Mouse (Mus musculus): ENCODE measurements around the gene Tmem136.

The Tmem136 gene

GRCm38 (mm10) chr9:43108081-43108480, 8.3 kb downstream of the Tmem136 start:
- no peak for DNase-seq (ENCODE audit: low read depth, low spot score)

- no peak for DNase-seq (ENCODE audit: low read depth, low spot score)
Observed at GRCm38 (mm10) chr9:43107555-43107954, 8.8 kb downstream of the Tmem136 start.

GRCm38 (mm10) chr9:43107187-43107517, 9.2 kb downstream of the Tmem136 start, which contains the start of gene Arhgef12:
TSS of gene Arhgef12 (minus strand) at chr9:43107239.
- DNase-seq (ENCODE audit: low read depth, low spot score), result no peak

- peak; percentile 64 for DNase-seq (ENCODE audit: low read depth, low spot score)
Observed at GRCm38 (mm10) chr9:43106426-43107186, 9.8 kb downstream of the Tmem136 start.

GRCm38 (mm10) chr9:43105664-43106361, 10.6 kb downstream of the Tmem136 start:
- DNase-seq (ENCODE audit: low read depth, low spot score), result peak; percentile 83

GRCm38 (mm10) chr9:43104873-43105663, 11.3 kb downstream of the Tmem136 start:
- DNase-seq (ENCODE audit: low read depth, low spot score), result no peak

- DNase-seq (ENCODE audit: low read depth, low spot score), result no peak
Observed at GRCm38 (mm10) chr9:43104526-43104872, 11.9 kb downstream of the Tmem136 start.

- DNase-seq (ENCODE audit: low read depth, low spot score), result no peak
Observed at GRCm38 (mm10) chr9:43103675-43104299, 12.6 kb downstream of the Tmem136 start.

GRCm38 (mm10) chr9:43102931-43103330, 13.4 kb downstream of the Tmem136 start:
- DNase-seq (ENCODE audit: low read depth, low spot score), result no peak

- no peak for DNase-seq (ENCODE audit: low read depth, low spot score)
Observed at GRCm38 (mm10) chr9:43101936-43102595, 14.3 kb downstream of the Tmem136 start.

GRCm38 (mm10) chr9:43098922-43099321, 17.4 kb downstream of the Tmem136 start:
- DNase-seq (ENCODE audit: low read depth, low spot score), result no peak

GRCm38 (mm10) chr9:43097801-43098557, 18.4 kb downstream of the Tmem136 start:
- no peak for DNase-seq (ENCODE audit: low read depth, low spot score)

- DNase-seq (ENCODE audit: low read depth, low spot score), result peak; percentile 85
Observed at GRCm38 (mm10) chr9:43096337-43096736, 20.0 kb downstream of the Tmem136 start.

GRCm38 (mm10) chr9:43094828-43095227, 21.5 kb downstream of the Tmem136 start:
- DNase-seq (ENCODE audit: low read depth, low spot score), result no peak

GRCm38 (mm10) chr9:43093803-43094202, 22.6 kb downstream of the Tmem136 start:
- DNase-seq (ENCODE audit: low read depth, low spot score), result no peak

GRCm38 (mm10) chr9:43085686-43086285, 30.6 kb downstream of the Tmem136 start:
- DNase-seq (ENCODE audit: low read depth, low spot score), result no peak

GRCm38 (mm10) chr9:43084496-43085362, 31.6 kb downstream of the Tmem136 start:
- DNase-seq (ENCODE audit: low read depth, low spot score), result no peak

GRCm38 (mm10) chr9:43083441-43084055, 32.8 kb downstream of the Tmem136 start:
- DNase-seq (ENCODE audit: low read depth, low spot score), result no peak

- DNase-seq (ENCODE audit: low read depth, low spot score), result no peak
Observed at GRCm38 (mm10) chr9:43078711-43079110, 37.7 kb downstream of the Tmem136 start.

All from CD4-positive helper T cell, adult 2 months (primary cell).